Mouse (Mus musculus): Measurements from ENCODE around the gene Faap24. TPM values are rescaled to one million over a fixed set of nuclear protein-coding genes. Genes with fewer than 3 reads are reported as not detected.

Gene Faap24
- polyA plus RNA-seq, 1 experiment from 2014 or later: 13.4 TPM

DNA sequence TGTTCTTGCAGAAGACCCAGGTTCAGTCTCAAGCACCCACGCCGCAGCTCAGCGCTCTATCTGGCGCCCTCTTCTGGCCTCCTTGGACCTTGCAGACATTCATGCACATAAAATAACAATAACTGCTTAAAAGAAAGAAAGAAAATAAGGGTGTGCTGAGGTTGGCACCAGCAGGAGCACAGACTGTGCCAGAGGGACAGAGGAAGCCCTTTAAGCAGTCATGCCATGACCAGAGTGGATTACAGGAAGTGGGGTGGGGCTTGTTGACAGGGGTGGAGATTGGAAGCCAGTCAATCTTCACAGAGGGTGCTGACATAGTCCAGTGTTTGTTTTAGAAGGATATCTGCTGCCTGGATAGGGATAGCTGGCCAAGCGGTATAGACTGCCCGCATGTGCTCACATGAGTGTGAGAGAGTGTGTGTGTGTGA lies 10.1 kb downstream of the Faap24 start:
- no peaks in the 10 kb centered on the region for H3K9me3 ChIP-seq (replicated peaks)
- WGBS: 49% methylated on average over 6 of the region's 6 CpGs
- no peak overlapping the region for H3K4me2 ChIP-seq
- H3K4me1 ChIP-seq (replicated peaks): peaks cover 11% of the 10 kb centered on the region
- no peak overlapping the region for H3K9ac ChIP-seq
- H3K36me3 ChIP-seq: 0 out of 2 replicates have a peak, but pooled peaks cover 4% of the 10 kb centered on the region
- no peak overlapping the region for H3K4me3 ChIP-seq
- no peak overlapping the region for H3K27ac ChIP-seq (ENCODE audit: poor library complexity, severe bottlenecking)
- H3K27me3 ChIP-seq (replicated peaks): no peaks in the 10 kb centered on the region
- peak; percentile 69 for ATAC-seq (ENCODE audit: insufficient number of reproducible peaks, low FRiP score)

GRCm38 (mm10) chr7:35382706-35383353 lies 13.8 kb downstream of the Faap24 start:
- WGBS: 54% methylated on average over 2 of the region's 2 CpGs
- H3K27ac ChIP-seq (ENCODE audit: poor library complexity, severe bottlenecking): no peak overlapping the region
- H3K4me1 ChIP-seq (replicated peaks): peaks cover 31% of the 10 kb centered on the region
- no peaks in the 10 kb centered on the region for H3K9me3 ChIP-seq (replicated peaks)
- no peak overlapping the region for H3K9ac ChIP-seq
- H3K4me2 ChIP-seq: no peak overlapping the region
- no peaks in the 10 kb centered on the region for H3K27me3 ChIP-seq (replicated peaks)
- ATAC-seq (ENCODE audit: insufficient number of reproducible peaks, low FRiP score): no peak
- H3K4me3 ChIP-seq: no peak overlapping the region
- H3K36me3 ChIP-seq: 0 out of 2 replicates have a peak, but pooled peaks cover 4% of the 10 kb centered on the region

- Histone ChIP-seq H3K4me2 (no peak overlapping the region), H3K27ac (ENCODE audit: poor library complexity, severe bottlenecking) (no peak overlapping the region), H3K4me1 (replicated peaks) (peaks cover 25% of the 10 kb centered on the region), H3K4me3 (no peak overlapping the region), H3K9ac (no peak overlapping the region), H3K9me3 (replicated peaks) (no peaks in the 10 kb centered on the region), H3K36me3 (0 out of 2 replicates have a peak, but pooled peaks cover 4% of the 10 kb centered on the region), H3K27me3 (replicated peaks) (no peaks in the 10 kb centered on the region)
- WGBS: 48% methylated on average over 16 of the region's 16 CpGs
- no peak for ATAC-seq (ENCODE audit: insufficient number of reproducible peaks, low FRiP score)
Observed at GRCm38 (mm10) chr7:35381861-35382260, 14.8 kb downstream of the Faap24 start.

DNA sequence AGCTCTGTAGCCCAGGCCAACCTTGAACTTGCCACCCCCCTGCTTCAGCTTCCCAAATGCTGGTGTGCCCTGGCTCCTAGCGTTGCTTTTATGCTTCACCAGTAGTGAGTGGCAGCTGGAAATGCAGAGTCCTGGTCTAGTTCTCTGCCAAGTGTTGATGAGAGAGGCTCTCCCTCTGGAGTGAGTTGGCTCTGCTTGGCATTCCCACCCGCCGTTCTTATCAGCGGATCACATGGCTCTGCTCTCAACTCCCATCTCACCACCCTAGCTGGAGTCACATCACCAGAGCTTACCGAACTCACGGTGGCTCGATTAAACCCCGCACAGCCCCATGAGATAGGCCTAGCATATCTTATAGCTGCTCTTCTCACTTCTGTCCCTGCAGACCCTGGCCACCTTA lies 16.3 kb downstream of the Faap24 start:
- H3K27me3 ChIP-seq (replicated peaks): no peaks in the 10 kb centered on the region
- H3K27ac ChIP-seq (ENCODE audit: poor library complexity, severe bottlenecking): no peak overlapping the region; the same call in none of the 2 replicates
- H3K4me1 ChIP-seq (replicated peaks): peaks cover 20% of the 10 kb centered on the region
- ATAC-seq (ENCODE audit: insufficient number of reproducible peaks, low FRiP score): 0 out of 2 replicates have a peak, but pooled peaks have one; percentile 12
- H3K9ac ChIP-seq: no peak overlapping the region
- H3K36me3 ChIP-seq: no peaks in the 10 kb centered on the region
- WGBS: 41% methylated on average over 8 of the region's 8 CpGs
- H3K4me3 ChIP-seq: no peak overlapping the region
- no peaks in the 10 kb centered on the region for H3K9me3 ChIP-seq (replicated peaks)
- no peak overlapping the region for H3K4me2 ChIP-seq

- peak; percentile 55 for ATAC-seq (ENCODE audit: insufficient number of reproducible peaks, low FRiP score)
- Histone ChIP-seq H3K27me3 (replicated peaks) (no peaks in the 10 kb centered on the region), H3K4me3 (peak overlapping the region; percentile 19; the same call in 1 of the 2 replicates)
Observed at GRCm38 (mm10) chr7:35379492-35380119, 17.0 kb downstream of the Faap24 start.

GRCm38 (mm10) chr7:35376623-35377022 lies 20.0 kb downstream of the Faap24 start:
- 91% methylated on average over 9 of the region's 9 CpGs for WGBS
- no peaks in the 10 kb centered on the region for H3K9me3 ChIP-seq (replicated peaks)

More at GRCm38 (mm10) chr7:35379492-35380119, 17.0 kb downstream of the Faap24 start:
- Histone ChIP-seq H3K36me3 (no peaks in the 10 kb centered on the region), H3K9ac (peak overlapping the region; percentile 43; the same call in 1 of the 2 replicates), H3K9me3 (replicated peaks) (no peaks in the 10 kb centered on the region), H3K4me2 (peak overlapping the region; percentile 60), H3K4me1 (replicated peaks) (peaks cover 20% of the 10 kb centered on the region), H3K27ac (ENCODE audit: poor library complexity, severe bottlenecking) (peak overlapping the region; percentile 47)
- WGBS: 29% methylated on average over 16 of the region's 16 CpGs

DNA sequence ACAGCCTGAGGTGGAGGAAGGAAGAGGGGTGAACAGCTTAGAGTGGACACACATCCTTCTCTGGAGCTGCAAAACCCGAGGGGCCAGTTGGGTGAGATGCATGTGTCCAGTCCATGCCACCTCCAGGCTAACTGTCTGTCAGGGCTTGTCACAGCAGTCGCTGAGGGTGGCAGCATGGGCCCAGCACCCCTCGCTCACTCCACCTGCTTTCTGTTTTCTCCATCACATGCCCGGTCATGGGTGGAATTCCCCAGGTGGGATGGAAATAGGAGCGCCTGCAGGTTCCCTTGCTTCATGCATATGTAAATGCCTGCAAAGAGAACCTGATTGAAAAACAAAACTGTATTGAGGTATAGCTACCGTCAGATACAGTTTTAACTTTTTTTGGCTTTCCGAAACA lies 22.4 kb downstream of the Faap24 start:
- WGBS: 86% methylated on average over 7 of the region's 7 CpGs
- no peaks in the 10 kb centered on the region for H3K36me3 ChIP-seq
- no peak overlapping the region for H3K4me2 ChIP-seq
- no peaks in the 10 kb centered on the region for H3K9me3 ChIP-seq (replicated peaks)
- H3K27ac ChIP-seq (ENCODE audit: poor library complexity, severe bottlenecking): no peak overlapping the region
- no peak overlapping the region for H3K9ac ChIP-seq
- no peaks in the 10 kb centered on the region for H3K27me3 ChIP-seq (replicated peaks)
- no peak for ATAC-seq (ENCODE audit: insufficient number of reproducible peaks, low FRiP score)
- peaks cover 18% of the 10 kb centered on the region for H3K4me1 ChIP-seq (replicated peaks)
- no peak overlapping the region for H3K4me3 ChIP-seq

More at GRCm38 (mm10) chr7:35376623-35377022, 20.0 kb downstream of the Faap24 start:
- Histone ChIP-seq H3K4me2 (no peak overlapping the region), H3K27me3 (replicated peaks) (no peaks in the 10 kb centered on the region), H3K27ac (ENCODE audit: poor library complexity, severe bottlenecking) (no peak overlapping the region), H3K4me3 (no peak overlapping the region), H3K4me1 (replicated peaks) (peaks cover 32% of the 10 kb centered on the region), H3K36me3 (no peaks in the 10 kb centered on the region), H3K9ac (no peak overlapping the region)
- ATAC-seq (ENCODE audit: insufficient number of reproducible peaks, low FRiP score): no peak

GRCm38 (mm10) chr7:35373146-35373989 lies 23.3 kb downstream of the Faap24 start:
- Histone ChIP-seq H3K9me3 (replicated peaks) (peaks cover 2% of the 10 kb centered on the region; the same call in 1 of the 2 replicates), H3K9ac (no peak overlapping the region), H3K27ac (ENCODE audit: poor library complexity, severe bottlenecking) (0 out of 2 replicates have a peak overlapping the region, but pooled peaks have one; percentile 5), H3K4me1 (replicated peaks) (peaks cover 12% of the 10 kb centered on the region), H3K4me3 (no peak overlapping the region), H3K4me2 (peak overlapping the region; percentile 17; the same call in 1 of the 2 replicates), H3K36me3 (no peaks in the 10 kb centered on the region), H3K27me3 (replicated peaks) (no peaks in the 10 kb centered on the region)
- ATAC-seq (ENCODE audit: insufficient number of reproducible peaks, low FRiP score): peak; percentile 63
- WGBS: 51% methylated on average over 16 of the region's 16 CpGs

DNA sequence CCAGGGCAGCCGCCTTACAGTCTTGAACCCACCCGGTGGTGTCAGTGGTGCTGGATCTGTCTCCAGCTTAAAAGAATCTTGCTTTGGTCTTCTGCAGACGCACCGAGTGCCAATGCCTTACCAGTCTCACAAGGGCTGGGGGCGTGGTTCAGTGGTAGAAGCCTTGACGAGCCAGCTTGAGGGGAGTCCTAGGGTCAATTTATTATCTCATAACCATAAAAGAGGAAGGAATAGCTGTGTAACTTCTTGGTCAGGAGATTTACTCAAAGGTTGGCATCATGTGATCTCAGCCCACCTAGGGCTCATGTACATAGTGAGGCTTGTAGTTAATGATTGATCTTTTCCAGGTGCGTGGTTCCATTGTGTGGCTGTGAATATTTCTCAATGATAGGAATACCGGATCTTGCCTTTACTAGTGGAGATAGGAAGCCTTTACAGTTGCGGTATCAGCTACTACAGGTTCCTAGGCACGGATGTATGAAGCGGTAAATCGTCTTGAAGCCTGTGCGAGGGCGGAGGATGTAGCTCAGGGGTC lies 24.1 kb downstream of the Faap24 start:
- ATAC-seq (ENCODE audit: insufficient number of reproducible peaks, low FRiP score): no peak
- Histone ChIP-seq H3K27ac (ENCODE audit: poor library complexity, severe bottlenecking) (no peak overlapping the region), H3K27me3 (replicated peaks) (no peaks in the 10 kb centered on the region), H3K9me3 (replicated peaks) (peaks cover 7% of the 10 kb centered on the region; the same call in 1 of the 2 replicates), H3K9ac (no peak overlapping the region), H3K4me3 (no peak overlapping the region), H3K36me3 (peaks cover 3% of the 10 kb centered on the region; the same call in 1 of the 2 replicates), H3K4me2 (no peak overlapping the region), H3K4me1 (replicated peaks) (peaks cover 12% of the 10 kb centered on the region)
- 82% methylated on average over 14 of the region's 14 CpGs for WGBS

DNA sequence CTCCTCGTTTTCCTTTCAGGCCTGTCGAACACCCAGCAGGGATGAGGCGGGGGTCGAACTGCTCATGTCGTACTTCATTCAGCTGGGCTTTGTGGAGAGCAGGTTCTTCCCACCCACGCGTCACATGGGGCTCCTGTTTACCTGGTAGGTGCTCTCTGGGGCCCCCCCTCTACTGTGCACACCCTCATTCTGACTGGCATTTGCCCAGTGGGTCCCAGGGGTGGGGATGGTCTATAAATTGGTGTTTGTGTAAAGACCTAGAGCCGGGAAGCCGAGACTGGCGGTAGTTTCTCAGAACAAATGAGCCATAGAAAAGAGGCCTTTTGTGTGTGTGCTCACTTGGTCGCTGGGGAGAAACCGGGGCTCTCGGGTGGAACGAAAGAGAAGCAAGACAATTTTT lies 25.5 kb downstream of the Faap24 start:
- Histone ChIP-seq H3K27ac (ENCODE audit: poor library complexity, severe bottlenecking) (no peak overlapping the region), H3K9me3 (replicated peaks) (peaks cover 7% of the 10 kb centered on the region; the same call in 1 of the 2 replicates), H3K4me2 (no peak overlapping the region), H3K36me3 (peaks cover 8% of the 10 kb centered on the region), H3K9ac (no peak overlapping the region), H3K4me3 (no peak overlapping the region), H3K27me3 (replicated peaks) (no peaks in the 10 kb centered on the region), H3K4me1 (replicated peaks) (peaks cover 12% of the 10 kb centered on the region)
- no peak for ATAC-seq (ENCODE audit: insufficient number of reproducible peaks, low FRiP score)
- 80% methylated on average over 14 of the region's 14 CpGs for WGBS

All from heart, embryonic 12.5 days (tissue).